Mouse (Mus musculus): ENCODE results near the gene Rasa2.

Rasa2 gene

DNA sequence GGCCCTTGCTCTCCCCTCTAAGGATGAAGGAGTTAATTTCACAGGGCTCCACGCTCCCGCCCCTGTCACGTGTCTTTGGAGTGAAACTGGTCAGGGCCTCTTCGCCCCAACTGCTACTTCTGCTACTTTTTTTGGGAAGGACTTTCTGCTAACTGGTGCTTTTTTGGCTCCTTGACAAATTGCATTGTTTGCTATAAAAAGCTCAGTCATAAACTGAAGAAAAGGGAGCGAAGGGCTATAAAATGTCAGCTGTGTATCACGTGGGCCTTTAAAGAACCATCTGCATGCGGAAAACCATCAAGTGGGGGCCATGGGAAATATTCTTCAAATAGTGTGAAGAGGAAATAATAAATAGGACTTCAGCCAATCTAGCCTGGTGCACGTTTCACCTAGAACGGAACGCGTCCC is 100.7 kb downstream of the Rasa2 start:
- no peak for DNase-seq (ENCODE audit: low read depth, low spot score)

DNA sequence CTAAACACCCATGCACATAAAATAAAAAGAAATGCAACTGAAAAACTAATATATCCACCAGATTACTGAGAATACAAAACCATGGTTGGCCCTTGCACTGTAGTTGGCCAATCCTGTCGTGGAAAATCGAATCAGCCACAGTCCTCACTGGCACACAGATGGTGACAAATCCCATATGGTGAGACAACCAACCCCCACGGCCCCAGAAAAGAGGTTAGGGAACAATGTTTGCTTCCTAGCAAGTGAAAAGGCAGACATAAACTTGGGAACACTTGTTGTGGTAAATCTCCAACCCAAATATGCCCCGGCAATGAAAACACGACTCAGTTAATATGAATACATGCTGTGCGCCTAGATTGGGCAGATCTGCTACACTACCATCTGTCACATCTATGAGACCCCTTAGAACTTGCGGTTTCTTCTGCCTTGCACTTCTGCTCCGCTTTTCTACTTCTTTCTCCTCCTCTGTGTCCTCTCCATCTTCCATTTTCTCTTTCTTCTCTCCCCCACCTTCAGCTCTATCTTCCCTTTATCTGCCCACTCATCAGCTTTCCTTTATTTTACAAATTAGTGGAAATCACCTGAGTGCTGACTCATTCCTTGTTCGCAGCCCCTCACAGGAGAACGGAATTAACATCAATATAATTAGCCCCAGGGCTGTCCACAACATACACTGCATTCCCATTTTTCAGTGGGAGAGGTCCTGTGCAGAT is 101.3 kb downstream of the Rasa2 start:
- DNase-seq (ENCODE audit: low read depth, low spot score): no peak

- no peak for DNase-seq (ENCODE audit: low read depth, low spot score)
These were observed 105.4 kb downstream of the Rasa2 start for GRCm38 (mm10) chr9:96526011-96526410.

- DNase-seq (ENCODE audit: low read depth, low spot score): no peak
These were observed 106.4 kb downstream of the Rasa2 start, which contains the start of gene Gm28729 for GRCm38 (mm10) chr9:96524972-96525506. Gene Gm28729, minus strand, starts transcription at chr9:96525264.

DNA sequence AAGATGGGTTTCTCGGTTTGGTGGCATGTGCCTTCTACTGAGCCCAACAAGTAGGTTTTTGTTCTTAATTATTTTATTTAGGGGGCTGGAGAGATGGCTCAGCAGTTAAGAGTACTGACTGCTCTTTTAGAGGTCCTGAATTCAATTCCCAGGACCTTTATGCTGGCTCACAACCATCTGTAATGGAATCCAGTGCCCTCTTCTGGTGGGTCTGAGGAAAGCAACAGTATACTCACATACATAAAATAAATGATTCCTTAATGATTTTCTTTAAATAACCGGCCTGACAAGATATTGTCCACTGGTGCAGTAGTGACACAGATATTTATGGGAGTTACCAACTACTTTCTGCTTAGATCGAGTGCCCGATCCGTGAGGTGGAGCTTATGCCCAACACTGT is 108.3 kb downstream of the Rasa2 start:
- DNase-seq (ENCODE audit: low read depth, low spot score): peak; percentile 17

DNA sequence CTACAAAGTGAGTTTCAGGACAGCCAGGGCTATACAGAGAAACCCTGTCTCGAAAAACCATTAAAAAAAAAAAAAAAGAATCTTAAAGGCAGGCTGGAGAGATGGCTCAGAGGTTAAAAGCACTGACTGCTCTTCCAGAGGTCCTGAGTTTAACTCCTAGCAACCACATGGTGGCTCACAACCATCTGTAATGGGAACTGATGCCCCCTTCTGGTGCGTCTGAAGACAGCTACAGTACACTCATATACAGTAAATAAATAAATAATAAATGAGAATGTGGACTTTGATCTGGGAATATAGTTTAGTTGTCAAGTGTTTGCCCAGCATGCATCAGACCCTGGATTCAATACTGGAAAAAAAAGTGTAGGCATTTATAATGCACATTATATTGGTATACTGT is 109.8 kb downstream of the Rasa2 start:
- DNase-seq (ENCODE audit: low read depth, low spot score): peak; percentile 40

- DNase-seq (ENCODE audit: low read depth, low spot score): peak; percentile 17
These were observed 114.0 kb downstream of the Rasa2 start for GRCm38 (mm10) chr9:96517429-96517828.

GRCm38 (mm10) chr9:96516806-96517205 is 114.6 kb downstream of the Rasa2 start:
- no peak for DNase-seq (ENCODE audit: low read depth, low spot score)

- DNase-seq (ENCODE audit: low read depth, low spot score): no peak
These were observed 115.7 kb downstream of the Rasa2 start for GRCm38 (mm10) chr9:96515737-96516136.

- no peak for DNase-seq (ENCODE audit: low read depth, low spot score)
These were observed 117.1 kb downstream of the Rasa2 start for GRCm38 (mm10) chr9:96514278-96514677.

DNA sequence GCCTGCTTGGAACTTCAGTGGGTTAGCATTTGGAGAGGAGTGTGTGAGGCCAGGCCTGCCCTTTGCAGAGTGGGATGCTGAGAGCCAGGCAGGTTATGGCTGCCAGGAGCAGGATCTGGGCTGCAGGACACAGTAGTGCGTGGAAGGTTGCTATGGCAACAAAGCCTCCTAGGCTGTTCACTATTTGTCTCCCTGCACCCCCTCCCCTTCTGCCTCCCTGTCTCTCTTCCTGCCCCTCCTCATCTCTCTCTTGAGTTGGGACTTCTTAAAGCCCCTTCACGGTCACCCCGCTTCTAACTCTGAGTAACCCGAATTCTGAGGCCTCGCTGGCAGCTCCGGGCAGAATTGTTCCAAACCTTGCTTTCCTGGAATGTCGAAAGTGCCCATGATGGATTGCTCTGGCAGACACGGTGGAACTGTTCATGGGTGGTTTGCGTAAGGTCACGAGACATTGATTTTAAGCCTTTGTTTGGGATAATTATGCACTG is 125.4 kb downstream of the Rasa2 start:
- DNase-seq (ENCODE audit: low read depth, low spot score): no peak

GRCm38 (mm10) chr9:96505156-96505555 is 126.3 kb downstream of the Rasa2 start:
- no peak for DNase-seq (ENCODE audit: low read depth, low spot score)

- DNase-seq (ENCODE audit: low read depth, low spot score): no peak
These were observed 127.1 kb downstream of the Rasa2 start for GRCm38 (mm10) chr9:96504116-96504895.

DNA sequence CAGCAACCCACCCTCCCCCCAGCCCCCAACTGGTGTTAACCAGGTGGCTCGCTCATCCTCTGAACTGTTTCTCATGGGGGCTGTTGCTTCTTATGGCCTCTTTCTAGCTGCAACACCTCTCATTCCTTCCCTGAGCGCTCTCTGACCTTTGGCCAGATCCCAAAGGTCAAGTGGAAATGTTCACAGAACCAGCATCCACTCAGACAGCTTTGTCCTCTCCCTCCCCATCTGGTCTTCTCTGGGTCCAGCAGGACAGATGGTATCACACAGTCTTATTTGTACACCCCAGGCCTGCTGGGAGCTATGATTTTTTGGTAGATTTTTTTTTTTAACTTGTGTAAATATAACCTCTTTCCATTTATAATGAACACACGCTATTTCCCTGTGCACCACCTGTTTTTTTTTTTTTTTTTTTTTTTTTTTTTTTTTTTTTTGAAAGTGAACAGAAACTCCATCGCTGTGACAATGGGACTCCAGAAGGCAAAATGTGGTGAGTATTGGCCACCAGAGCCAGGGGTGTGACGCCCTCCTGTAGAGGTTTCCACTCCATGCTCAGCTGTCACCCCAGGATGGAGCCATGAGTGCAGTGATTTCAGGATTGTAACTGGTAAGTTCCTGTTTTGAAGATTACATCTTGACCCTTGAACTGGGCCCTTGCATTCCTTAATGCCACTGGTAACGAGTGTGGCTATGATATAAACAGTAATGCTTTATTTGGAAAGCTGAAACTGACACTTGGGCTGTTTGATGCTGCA is 128.4 kb downstream of the Rasa2 start:
- DNase-seq (ENCODE audit: low read depth, low spot score): no peak

DNA sequence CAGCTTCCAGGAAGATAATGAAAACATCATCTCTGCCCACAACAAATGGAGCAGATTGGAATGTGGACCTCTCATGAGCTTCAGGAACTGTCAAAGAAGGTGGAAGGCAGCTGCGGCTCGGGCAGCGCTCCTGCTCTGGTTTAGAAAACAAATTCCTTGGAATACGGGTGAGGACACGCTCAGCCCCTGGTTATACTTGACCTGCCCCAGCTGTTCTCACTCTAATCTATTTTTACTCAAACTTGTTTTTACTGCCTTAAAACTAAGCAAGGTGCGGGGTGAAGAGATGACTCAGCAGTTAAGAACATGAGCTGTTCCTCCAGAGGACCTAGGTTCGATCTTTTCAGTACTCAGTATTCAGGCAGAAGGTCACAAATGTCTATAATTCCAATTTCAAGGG is 130.2 kb downstream of the Rasa2 start:
- DNase-seq (ENCODE audit: low read depth, low spot score): no peak

DNA sequence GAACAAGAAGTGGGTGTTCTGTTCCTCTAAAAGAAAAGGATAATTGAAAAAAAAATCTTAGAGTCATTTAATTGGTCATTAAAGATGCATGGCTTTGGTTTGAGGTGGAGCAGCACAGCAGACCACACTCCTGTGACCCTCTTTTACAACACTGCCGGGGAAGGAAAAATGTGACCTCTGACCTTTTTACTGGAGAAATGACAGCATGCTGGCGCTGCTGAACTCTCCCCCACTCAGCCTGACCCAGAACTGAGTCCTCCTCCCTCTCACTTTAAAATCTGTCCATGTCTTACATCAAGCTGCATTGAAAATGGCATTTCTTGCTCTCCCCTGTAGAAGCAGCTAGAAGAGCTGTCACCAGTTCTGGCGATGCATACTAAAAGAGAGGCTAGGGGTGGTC is 138.2 kb downstream of the Rasa2 start:
- DNase-seq (ENCODE audit: low read depth, low spot score): no peak

DNA sequence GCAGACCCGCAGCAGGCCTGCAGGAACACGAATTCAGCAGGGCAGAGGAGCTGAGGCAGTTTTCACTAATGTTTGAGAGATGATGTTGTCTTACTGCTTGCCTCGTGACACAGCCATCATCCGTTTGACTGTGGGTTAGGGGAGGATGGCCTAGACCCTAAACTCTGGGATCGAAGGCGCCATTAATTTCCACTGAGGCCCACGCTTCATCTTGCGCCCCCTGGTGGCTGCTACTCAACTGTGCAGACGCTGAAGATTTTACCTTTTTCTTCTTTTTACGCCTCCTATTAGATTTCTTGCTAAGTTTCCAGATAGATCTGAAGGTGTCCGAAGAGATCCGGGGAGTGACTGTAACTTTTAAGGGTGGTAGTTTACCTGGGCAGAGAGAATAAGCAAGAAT is 139.6 kb downstream of the Rasa2 start:
- peak; percentile 79 for DNase-seq (ENCODE audit: low read depth, low spot score)

All from A20 (cell line).